Mouse (Mus musculus): ENCODE results near the gene Fcgr4. TPM values are rescaled to one million over a fixed set of nuclear protein-coding genes. Genes with fewer than 3 reads are reported as not detected.

The Fcgr4 gene
- polyA plus RNA-seq, 1 experiment from 2014 or later = 1.5 TPM

DNA sequence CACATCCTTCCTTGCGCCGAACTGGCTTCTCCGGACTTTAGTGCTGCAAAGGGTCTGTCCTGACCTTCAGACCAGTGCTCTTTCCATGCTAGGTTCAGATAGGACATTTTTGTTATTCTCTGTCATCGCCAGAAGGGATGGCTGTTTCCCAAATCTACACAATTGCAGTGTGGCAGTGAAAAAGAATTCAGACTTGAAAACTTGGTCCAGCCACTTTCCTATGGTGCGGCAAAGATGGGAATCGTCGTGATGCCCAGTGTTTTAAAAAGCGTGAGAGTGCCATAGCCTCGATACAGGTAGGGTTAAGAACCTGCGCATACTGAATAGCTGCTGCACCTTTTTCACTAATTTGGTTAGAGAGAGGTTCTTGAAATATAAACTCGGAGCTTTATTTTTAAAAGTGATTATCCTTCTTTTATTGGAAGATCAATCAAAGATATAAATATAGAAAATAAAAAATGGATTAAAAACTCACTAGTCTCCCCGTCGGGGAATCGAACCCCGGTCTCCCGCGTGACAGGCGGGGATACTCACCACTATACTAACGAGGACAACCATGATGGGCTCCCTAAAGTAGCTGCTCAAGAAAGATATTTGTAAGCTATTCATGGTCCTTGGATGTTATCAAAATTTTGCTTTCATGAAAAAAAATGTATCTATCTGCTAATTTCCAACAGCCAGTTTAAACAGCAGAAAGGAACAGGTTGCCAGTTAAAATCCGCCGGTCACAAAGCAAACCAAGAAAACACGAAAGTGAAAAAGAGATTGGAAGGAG is 18.0 kb downstream of the Fcgr4 start:
- WGBS = 3% methylated on average over 22 of the region's 22 CpGs
- Histone ChIP-seq H3K9ac (replicated peaks; ENCODE audit: low read length) (no peak overlapping the region; the same call in 1 of the 2 replicates), H3K4me3 (replicated peaks; ENCODE audit: low read depth, low read length) (peak overlapping the region; percentile 35), H3K4me1 (ENCODE audit: control insufficient read depth, insufficient read depth, low read length) (peaks cover 3% of the 10 kb centered on the region; the same call in 1 of the 2 replicates), H3K4me2 (ENCODE audit: low read length) (peak overlapping the region; percentile 55), H3K27ac (replicated peaks; ENCODE audit: low read depth, low read length) (no peak overlapping the region), H3K36me3 (ENCODE audit: control insufficient read depth, insufficient read depth, low read length) (no peaks in the 10 kb centered on the region), H3K27me3 (ENCODE audit: control insufficient read depth, insufficient read depth, low read length) (0 out of 2 replicates have a peak, but pooled peaks cover 7% of the 10 kb centered on the region), H3K9me3 (ENCODE audit: control insufficient read depth, low read length) (no peaks in the 10 kb centered on the region)
- peak; percentile 73 for ATAC-seq (ENCODE audit: low FRiP score, low TSS enrichment)
- DNase-seq = peak; percentile 92

GRCm38 (mm10) chr1:171037861-171038721 is 19.4 kb downstream of the Fcgr4 start:
- no peaks in the 10 kb centered on the region for H3K9me3 ChIP-seq (ENCODE audit: control insufficient read depth, low read length)
- DNase-seq (peak; percentile 92), ATAC-seq (ENCODE audit: low FRiP score, low TSS enrichment) (peak; percentile 86)
- H3K27ac ChIP-seq (replicated peaks; ENCODE audit: low read depth, low read length) = peak overlapping the region; percentile 87
- H3K9ac ChIP-seq (replicated peaks; ENCODE audit: low read length) = peak overlapping the region; percentile 85
- H3K4me3 ChIP-seq (replicated peaks; ENCODE audit: low read depth, low read length) = peak overlapping the region; percentile 91
- WGBS = under 1% methylated on average over 47 of the region's 47 CpGs
- 0 out of 2 replicates have a peak, but pooled peaks cover 7% of the 10 kb centered on the region for H3K27me3 ChIP-seq (ENCODE audit: control insufficient read depth, insufficient read depth, low read length)
- no peaks in the 10 kb centered on the region for H3K36me3 ChIP-seq (ENCODE audit: control insufficient read depth, insufficient read depth, low read length)
- H3K4me2 ChIP-seq (ENCODE audit: low read length) = peak overlapping the region; percentile 55
- H3K4me1 ChIP-seq (ENCODE audit: control insufficient read depth, insufficient read depth, low read length) = peaks cover 3% of the 10 kb centered on the region; the same call in 1 of the 2 replicates

DNA sequence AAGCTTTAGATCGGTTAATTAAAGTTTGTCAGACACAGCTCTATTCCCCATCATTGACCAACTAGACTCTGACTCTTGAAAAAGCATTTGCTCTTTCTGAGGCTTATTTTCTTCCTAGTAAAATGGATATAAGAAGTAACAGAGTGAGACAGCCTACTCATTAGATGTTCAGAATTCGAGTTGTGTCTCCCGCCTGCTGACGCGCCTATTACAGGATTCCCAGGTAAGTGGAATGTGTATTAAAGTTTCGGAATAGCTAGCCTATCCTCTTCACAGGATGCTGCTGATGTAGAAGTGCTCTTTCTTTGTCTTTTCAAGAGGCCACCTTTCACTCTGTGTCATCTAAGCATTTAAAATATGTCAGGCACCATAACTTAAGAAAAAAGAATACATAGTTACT is 20.4 kb downstream of the Fcgr4 start:
- 75% methylated on average over 6 of the region's 6 CpGs for WGBS
- Histone ChIP-seq H3K4me2 (ENCODE audit: low read length) (no peak overlapping the region), H3K9ac (replicated peaks; ENCODE audit: low read length) (no peak overlapping the region), H3K27ac (replicated peaks; ENCODE audit: low read depth, low read length) (no peak overlapping the region), H3K4me3 (replicated peaks; ENCODE audit: low read depth, low read length) (no peak overlapping the region), H3K27me3 (ENCODE audit: control insufficient read depth, insufficient read depth, low read length) (0 out of 2 replicates have a peak, but pooled peaks cover 7% of the 10 kb centered on the region), H3K36me3 (ENCODE audit: control insufficient read depth, insufficient read depth, low read length) (no peaks in the 10 kb centered on the region), H3K9me3 (ENCODE audit: control insufficient read depth, low read length) (no peaks in the 10 kb centered on the region), H3K4me1 (ENCODE audit: control insufficient read depth, insufficient read depth, low read length) (peaks cover 3% of the 10 kb centered on the region; the same call in 1 of the 2 replicates)
- no peak for ATAC-seq (ENCODE audit: low FRiP score, low TSS enrichment)
- no peak for DNase-seq

DNA sequence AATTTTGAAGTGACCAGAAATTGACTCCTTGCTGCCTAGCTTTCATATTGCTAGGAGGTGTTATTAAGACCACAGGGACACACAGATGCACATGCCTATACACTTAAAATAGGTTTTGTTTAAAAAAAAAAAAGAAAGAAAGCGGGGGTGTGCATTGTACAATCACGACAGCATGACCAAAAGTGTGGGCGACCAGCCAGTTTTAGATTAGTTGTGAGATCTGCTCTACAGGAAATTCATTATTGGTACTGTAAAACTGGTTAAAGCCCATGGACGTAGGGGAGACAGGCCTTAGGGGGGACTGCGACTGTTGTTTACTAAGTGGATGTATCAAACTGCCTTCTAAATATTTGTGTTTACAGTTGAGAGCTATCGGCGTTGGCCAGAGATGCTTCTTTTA is 21.2 kb downstream of the Fcgr4 start:
- WGBS = 91% methylated on average over 7 of the region's 7 CpGs
- H3K9ac ChIP-seq (replicated peaks; ENCODE audit: low read length) = no peak overlapping the region
- H3K27ac ChIP-seq (replicated peaks; ENCODE audit: low read depth, low read length) = no peak overlapping the region
- peaks cover under 1% of the 10 kb centered on the region; the same call in 1 of the 2 replicates for H3K4me1 ChIP-seq (ENCODE audit: control insufficient read depth, insufficient read depth, low read length)
- H3K36me3 ChIP-seq (ENCODE audit: control insufficient read depth, insufficient read depth, low read length) = no peaks in the 10 kb centered on the region
- no peak for ATAC-seq (ENCODE audit: low FRiP score, low TSS enrichment)
- H3K27me3 ChIP-seq (ENCODE audit: control insufficient read depth, insufficient read depth, low read length) = 0 out of 2 replicates have a peak, but pooled peaks cover 7% of the 10 kb centered on the region
- H3K9me3 ChIP-seq (ENCODE audit: control insufficient read depth, low read length) = no peaks in the 10 kb centered on the region
- DNase-seq = no peak
- H3K4me3 ChIP-seq (replicated peaks; ENCODE audit: low read depth, low read length) = no peak overlapping the region
- H3K4me2 ChIP-seq (ENCODE audit: low read length) = no peak overlapping the region

- Histone ChIP-seq H3K9ac (replicated peaks; ENCODE audit: low read length) (peak overlapping the region; percentile 39; the same call in 1 of the 2 replicates), H3K4me3 (replicated peaks; ENCODE audit: low read depth, low read length) (peak overlapping the region; percentile 51), H3K27ac (replicated peaks; ENCODE audit: low read depth, low read length) (peak overlapping the region; percentile 70), H3K4me2 (ENCODE audit: low read length) (peak overlapping the region; percentile 44), H3K36me3 (ENCODE audit: control insufficient read depth, insufficient read depth, low read length) (no peaks in the 10 kb centered on the region), H3K27me3 (ENCODE audit: control insufficient read depth, insufficient read depth, low read length) (no peaks in the 10 kb centered on the region), H3K4me1 (ENCODE audit: control insufficient read depth, insufficient read depth, low read length) (no peaks in the 10 kb centered on the region), H3K9me3 (ENCODE audit: control insufficient read depth, low read length) (no peaks in the 10 kb centered on the region)
- peak; percentile 18 for DNase-seq
- ATAC-seq (ENCODE audit: low FRiP score, low TSS enrichment) = no peak
- 70% methylated on average over 3 of the region's 3 CpGs for WGBS
These were observed 25.0 kb downstream of the Fcgr4 start for GRCm38 (mm10) chr1:171043594-171044153.

- H3K27ac ChIP-seq (replicated peaks; ENCODE audit: low read depth, low read length) = peak overlapping the region; percentile 70
- no peaks in the 10 kb centered on the region for H3K9me3 ChIP-seq (ENCODE audit: control insufficient read depth, low read length)
- DNase-seq (peak; percentile 96), ATAC-seq (ENCODE audit: low FRiP score, low TSS enrichment) (peak; percentile 93)
- H3K4me2 ChIP-seq (ENCODE audit: low read length) = peak overlapping the region; percentile 55
- peak overlapping the region; percentile 39 for H3K9ac ChIP-seq (replicated peaks; ENCODE audit: low read length)
- no peaks in the 10 kb centered on the region for H3K4me1 ChIP-seq (ENCODE audit: control insufficient read depth, insufficient read depth, low read length)
- 0% methylated on average over 33 of the region's 33 CpGs for WGBS
- H3K4me3 ChIP-seq (replicated peaks; ENCODE audit: low read depth, low read length) = peak overlapping the region; percentile 51
- H3K36me3 ChIP-seq (ENCODE audit: control insufficient read depth, insufficient read depth, low read length) = no peaks in the 10 kb centered on the region
- no peaks in the 10 kb centered on the region for H3K27me3 ChIP-seq (ENCODE audit: control insufficient read depth, insufficient read depth, low read length)
These were observed 25.8 kb downstream of the Fcgr4 start for GRCm38 (mm10) chr1:171044365-171045078.

DNA sequence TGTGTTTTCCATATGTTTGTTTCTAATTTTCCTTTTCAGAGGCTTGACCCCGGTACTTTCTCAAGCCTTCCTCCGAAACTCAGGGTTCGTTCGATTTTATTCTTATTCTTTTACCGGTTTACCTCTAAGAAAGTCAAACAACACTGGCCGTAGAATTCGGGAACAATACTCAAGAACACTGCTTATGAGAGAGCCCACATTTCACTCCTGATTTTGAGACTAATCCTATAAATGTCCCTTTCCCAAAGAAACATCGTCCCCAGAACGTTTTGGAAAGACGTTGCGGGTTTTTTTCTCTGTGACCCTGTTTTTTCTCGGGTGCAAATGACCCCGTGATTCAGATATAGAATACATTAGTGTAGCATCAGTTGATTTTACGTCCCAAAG is 26.4 kb downstream of the Fcgr4 start:
- no peaks in the 10 kb centered on the region for H3K36me3 ChIP-seq (ENCODE audit: control insufficient read depth, insufficient read depth, low read length)
- peak overlapping the region; percentile 51 for H3K4me3 ChIP-seq (replicated peaks; ENCODE audit: low read depth, low read length)
- peak overlapping the region; percentile 55 for H3K4me2 ChIP-seq (ENCODE audit: low read length)
- no peaks in the 10 kb centered on the region for H3K9me3 ChIP-seq (ENCODE audit: control insufficient read depth, low read length)
- H3K4me1 ChIP-seq (ENCODE audit: control insufficient read depth, insufficient read depth, low read length) = no peaks in the 10 kb centered on the region
- DNase-seq (no peak), ATAC-seq (ENCODE audit: low FRiP score, low TSS enrichment) (peak; percentile 19)
- no peak overlapping the region; the same call in 1 of the 2 replicates for H3K9ac ChIP-seq (replicated peaks; ENCODE audit: low read length)
- H3K27ac ChIP-seq (replicated peaks; ENCODE audit: low read depth, low read length) = no peak overlapping the region
- 4% methylated on average over 14 of the region's 14 CpGs for WGBS
- H3K27me3 ChIP-seq (ENCODE audit: control insufficient read depth, insufficient read depth, low read length) = no peaks in the 10 kb centered on the region

- Histone ChIP-seq H3K27ac (replicated peaks; ENCODE audit: low read depth, low read length) (no peak overlapping the region), H3K36me3 (ENCODE audit: control insufficient read depth, insufficient read depth, low read length) (no peaks in the 10 kb centered on the region), H3K4me3 (replicated peaks; ENCODE audit: low read depth, low read length) (no peak overlapping the region), H3K27me3 (ENCODE audit: control insufficient read depth, insufficient read depth, low read length) (no peaks in the 10 kb centered on the region), H3K9me3 (ENCODE audit: control insufficient read depth, low read length) (no peaks in the 10 kb centered on the region), H3K4me1 (ENCODE audit: control insufficient read depth, insufficient read depth, low read length) (no peaks in the 10 kb centered on the region), H3K9ac (replicated peaks; ENCODE audit: low read length) (no peak overlapping the region), H3K4me2 (ENCODE audit: low read length) (no peak overlapping the region)
- DNase-seq = no peak
- 68% methylated on average over 3 of the region's 3 CpGs for WGBS
- no peak for ATAC-seq (ENCODE audit: low FRiP score, low TSS enrichment)
These were observed 27.8 kb downstream of the Fcgr4 start for GRCm38 (mm10) chr1:171046501-171046900.
